Mouse (Mus musculus): ENCODE data around the gene Lrrc46.

Gene Lrrc46

GRCm38 (mm10) chr11:97049492-97050085 is 8.4 kb upstream of the Lrrc46 start:
- WGBS: 76% methylated on average over 6 of the region's 6 CpGs

DNA sequence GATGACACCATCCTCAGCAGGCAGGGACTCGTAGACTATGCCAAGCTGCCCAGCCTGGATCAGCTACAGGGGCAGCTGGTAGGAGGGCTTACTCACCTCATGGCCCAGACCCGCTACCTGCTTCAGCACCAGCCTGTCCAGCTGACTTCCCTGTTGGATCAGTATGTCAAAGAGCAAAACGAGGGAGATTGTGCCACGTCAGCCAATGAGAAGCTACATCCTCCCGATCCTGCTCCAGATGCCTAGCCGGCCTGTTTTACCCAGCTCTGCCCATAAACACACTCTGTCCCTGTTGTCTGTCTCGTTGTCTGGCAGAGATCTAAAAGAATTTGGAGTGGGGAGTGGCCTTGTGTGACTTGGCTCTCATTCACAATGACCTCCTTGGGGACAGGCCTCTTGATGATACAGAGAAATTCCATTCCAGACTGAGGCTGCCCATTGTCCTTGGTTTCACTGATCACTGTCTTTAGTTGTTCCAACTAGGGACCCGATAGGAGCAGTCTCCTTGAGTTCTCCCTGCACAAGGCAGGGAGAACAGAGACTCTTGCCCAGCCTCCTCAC is 7.0 kb upstream of the Lrrc46 start:
- 65% methylated on average over 8 of the region's 8 CpGs for WGBS

DNA sequence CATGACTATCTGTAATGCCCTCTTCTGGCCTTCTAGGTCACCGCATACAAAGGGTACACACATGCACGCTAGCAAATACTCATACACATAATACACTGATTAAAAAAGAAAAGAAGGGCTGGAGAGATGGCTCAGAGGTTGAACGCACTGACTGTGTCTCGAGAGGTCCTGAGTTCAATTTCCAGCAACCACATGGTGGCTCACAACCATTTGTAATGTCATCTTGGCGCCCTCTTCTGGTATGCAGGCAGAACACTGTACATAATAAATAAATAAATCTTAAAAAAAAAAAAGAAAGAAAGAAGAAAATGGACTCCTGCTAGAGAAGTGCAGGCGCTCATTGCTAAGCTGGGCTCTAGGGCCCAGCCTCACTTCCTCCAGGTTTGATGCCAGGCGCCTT is 4.7 kb upstream of the Lrrc46 start:
- 85% methylated on average over 7 of the region's 7 CpGs for WGBS

- 51% methylated on average over 8 of the region's 8 CpGs for WGBS
Measured at GRCm38 (mm10) chr11:97044902-97045301, 3.7 kb upstream of the Lrrc46 start.

DNA sequence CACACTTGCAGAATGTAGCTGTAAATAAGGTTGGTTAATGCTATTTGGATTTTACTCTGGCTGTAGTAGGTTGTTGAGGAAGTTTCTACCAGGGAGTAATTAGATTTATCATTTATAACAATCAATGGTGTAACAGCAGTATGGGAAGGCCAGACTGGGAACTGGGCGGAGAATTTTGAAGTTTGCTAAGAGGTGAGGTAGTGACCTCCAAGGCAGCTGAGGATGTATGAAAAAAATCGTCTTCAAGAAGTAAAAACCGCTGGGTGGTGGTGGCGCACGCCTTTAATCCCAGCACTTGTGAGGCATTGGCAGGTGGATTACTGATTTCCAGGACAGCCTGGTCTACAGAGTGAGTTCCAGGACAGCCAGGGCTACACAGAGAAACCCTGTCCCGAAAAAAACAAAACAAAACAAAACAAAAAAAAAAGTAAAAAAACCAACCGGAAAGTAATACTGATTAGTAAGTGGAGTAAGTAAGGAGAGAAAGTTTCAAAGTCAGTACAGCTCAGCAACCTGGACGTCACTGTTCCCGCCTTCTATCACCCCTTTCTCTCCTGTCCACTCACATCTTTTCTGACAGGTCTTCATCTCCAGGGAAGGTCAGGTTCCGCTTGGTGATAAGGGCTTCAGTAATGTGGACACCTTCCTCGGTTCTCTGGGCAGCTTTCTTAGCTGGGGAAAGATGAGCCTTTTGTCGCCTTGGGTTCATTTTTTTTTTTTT is 746 bp downstream of the Lrrc46 start:
- WGBS: 41% methylated on average over 12 of the region's 12 CpGs

GRCm38 (mm10) chr11:97038881-97039280 is 2.3 kb downstream of the Lrrc46 start:
- WGBS: 72% methylated on average over 7 of the region's 7 CpGs

DNA sequence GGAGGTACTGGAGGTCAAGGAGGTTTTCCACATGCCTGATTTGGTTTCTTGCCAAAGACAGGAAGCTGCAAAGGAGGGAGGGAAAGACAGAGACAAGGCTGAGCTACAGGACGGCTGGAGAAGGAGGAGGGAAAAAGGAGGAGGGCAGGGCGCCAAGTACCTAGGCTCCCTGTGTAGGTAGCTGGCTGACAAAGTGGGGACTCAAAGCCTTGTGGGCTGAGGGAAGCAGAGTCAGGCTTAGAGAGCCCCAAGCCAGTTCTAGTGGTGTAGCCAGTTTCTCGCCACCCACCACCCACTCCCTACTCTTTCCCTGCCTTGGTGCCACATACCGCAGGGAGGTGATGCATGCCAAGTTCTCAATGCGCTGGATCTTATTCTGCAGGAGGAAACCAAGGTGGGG is 5.1 kb downstream of the Lrrc46 start:
- WGBS: 56% methylated on average over 5 of the region's 5 CpGs

DNA sequence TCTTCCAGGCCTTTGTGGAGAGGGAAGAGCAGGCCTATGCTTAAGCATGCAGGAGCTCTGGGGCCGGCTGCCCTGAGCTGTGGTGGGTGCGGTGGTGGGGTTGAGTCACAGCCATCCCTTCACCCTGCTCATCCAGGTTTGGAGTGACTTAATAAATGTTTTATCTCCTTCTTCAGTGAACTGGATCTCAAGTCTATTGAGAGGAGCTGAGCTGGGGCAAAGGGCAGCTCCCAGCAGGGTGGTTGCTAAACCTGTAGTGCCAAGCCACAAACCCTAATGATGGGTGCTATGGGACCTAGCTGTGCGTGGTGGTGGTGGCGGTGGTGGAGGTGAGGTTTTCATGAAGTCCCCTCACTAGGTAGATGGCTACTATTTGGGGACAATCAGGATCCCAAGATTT is 7.4 kb downstream of the Lrrc46 start:
- WGBS: 90% methylated on average over 4 of the region's 4 CpGs

- 97% methylated on average over 4 of the region's 4 CpGs for WGBS
Measured at GRCm38 (mm10) chr11:97032499-97032898, 8.7 kb downstream of the Lrrc46 start.

GRCm38 (mm10) chr11:97031977-97032376 is 9.2 kb downstream of the Lrrc46 start:
- WGBS: 85% methylated on average over 12 of the region's 12 CpGs

DNA sequence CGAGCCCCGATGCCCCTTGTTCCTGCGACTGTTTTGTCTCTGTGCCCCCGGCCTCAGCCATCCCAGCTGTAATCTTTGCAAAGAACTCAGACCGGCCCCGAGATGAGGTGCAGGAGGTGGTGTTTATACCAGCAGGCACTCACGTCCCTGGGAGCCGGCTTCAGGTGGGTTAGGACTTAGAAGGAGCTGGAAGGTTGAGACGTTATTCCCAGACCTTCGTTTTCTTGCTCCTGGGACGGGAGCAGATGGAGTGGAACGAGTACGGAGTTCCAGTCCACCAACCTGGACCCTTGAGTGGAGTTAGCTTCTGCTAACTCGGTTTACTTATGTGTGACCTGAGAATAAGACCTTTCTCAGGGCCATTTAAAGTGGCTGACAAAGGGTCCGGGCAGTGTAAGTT is 10.8 kb downstream of the Lrrc46 start:
- 27% methylated on average over 15 of the region's 15 CpGs for WGBS

- WGBS: under 1% methylated on average over 25 of the region's 25 CpGs
Measured at GRCm38 (mm10) chr11:97029686-97030417, 11.4 kb downstream of the Lrrc46 start, which contains the start of gene Scrn2. Gene Scrn2 (plus strand): TSS chr11:97029938.

GRCm38 (mm10) chr11:97025721-97026344 is 15.4 kb downstream of the Lrrc46 start:
- WGBS: 12% methylated on average over 17 of the region's 17 CpGs

DNA sequence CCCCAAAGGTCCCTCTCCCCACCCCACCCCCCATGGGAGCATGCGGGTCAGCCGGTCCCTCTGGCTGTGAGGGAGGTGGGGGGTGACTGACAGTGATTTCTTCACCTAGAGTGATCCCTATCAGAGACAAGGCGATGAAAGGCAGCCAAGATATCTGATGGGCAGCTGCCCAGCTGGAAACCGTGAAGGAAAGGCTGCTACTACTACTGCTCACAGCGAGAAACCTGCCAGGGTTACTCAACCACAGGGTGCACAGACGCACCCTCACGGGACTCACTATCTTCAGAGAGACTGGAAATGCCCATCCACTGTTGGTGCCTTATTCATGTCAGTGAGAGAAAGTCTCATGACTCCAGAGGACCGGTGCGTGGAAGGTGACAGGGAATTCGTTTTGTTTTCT is 16.2 kb downstream of the Lrrc46 start:
- 79% methylated on average over 10 of the region's 10 CpGs for WGBS

DNA sequence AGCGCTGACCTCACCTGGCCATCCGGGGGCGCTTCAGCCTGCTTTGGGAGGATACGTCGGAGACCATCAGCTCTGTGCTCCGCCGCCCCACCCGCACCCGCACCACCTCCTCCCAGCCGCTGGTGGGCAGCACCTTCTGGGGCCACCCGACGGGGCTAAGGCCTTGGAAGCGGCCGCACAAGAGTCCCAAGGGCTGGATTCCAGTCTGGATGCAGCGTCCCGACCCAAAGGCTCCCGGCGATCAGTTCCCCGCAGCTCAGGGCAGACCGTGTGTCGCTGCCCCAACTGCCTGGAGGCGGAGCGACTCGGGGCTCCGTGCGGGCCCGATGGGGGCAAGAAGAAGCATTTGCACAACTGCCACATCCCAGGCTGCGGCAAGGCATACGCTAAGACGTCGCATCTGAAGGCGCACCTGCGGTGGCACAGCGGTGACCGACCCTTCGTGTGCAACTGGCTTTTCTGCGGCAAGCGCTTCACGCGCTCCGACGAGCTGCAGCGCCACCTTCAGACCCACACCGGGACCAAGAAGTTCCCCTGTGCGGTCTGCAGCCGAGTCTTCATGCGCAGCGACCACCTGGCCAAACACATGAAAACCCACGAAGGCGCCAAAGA is 19.2 kb downstream of the Lrrc46 start:
- under 1% methylated on average over 50 of the region's 50 CpGs for WGBS

- WGBS: 1% methylated on average over 27 of the region's 27 CpGs
Measured at GRCm38 (mm10) chr11:97021121-97021765, 20.0 kb downstream of the Lrrc46 start.

GRCm38 (mm10) chr11:97019345-97019708 is 21.9 kb downstream of the Lrrc46 start:
- WGBS: 9% methylated on average over 13 of the region's 13 CpGs

- 2% methylated on average over 63 of the region's 68 CpGs for WGBS
Measured at GRCm38 (mm10) chr11:97018583-97019344, 22.4 kb downstream of the Lrrc46 start.

DNA sequence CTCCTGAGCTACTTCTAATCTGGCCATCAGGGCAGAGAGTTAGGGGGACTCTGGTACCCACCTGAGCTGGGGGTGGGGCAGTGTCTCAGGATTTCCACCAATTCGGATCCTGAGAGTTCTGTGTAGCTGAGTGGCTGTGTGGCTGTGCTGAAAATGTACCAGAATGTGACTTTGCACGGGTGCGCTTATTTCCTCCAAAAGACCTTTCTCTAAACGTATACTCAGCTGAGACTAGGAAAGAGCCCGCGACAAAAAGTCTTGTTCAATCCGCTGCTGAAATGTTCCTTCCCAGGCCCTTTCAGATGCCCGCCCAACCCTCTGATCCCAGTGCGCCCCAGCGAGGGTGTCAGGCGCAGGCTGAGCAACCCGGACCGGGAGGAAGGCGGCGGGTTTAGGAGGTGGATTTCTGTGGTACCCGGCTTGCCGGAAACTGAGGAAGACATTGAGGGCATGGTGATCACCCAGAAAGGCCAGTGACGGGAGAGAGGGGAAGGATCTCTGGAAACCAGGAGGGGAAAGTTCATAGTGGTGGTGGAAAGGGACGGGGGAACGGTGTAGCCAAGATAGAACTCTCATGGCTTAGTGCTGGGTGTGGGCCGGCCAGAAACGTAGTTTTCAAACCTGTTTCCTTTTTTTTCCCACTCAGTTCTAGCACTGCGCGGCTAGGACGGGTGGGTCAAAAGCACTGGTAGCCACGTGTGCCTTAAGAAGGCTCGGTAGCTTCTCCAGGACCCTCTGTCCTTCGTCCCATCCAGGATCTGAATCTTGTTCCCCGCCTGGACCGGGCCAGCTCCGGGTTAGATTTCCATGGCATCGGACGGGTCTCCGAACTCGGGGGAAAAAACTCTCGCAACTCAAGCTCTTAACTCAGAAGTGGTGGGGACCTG is 23.3 kb downstream of the Lrrc46 start:
- 2% methylated on average over 36 of the region's 36 CpGs for WGBS

Measured in cerebral cortex, adult 2 months (tissue).